Mouse (Mus musculus) ovary, postnatal 36 days (tissue): ENCODE data around the gene 1700021F05Rik.

Experiments used
- DNase-seq: peaks from one replicate; pipeline ENCODE4 v3.0.0; 2022; ENCODE audit warnings: low spot score, mixed read lengths

Gene 1700021F05Rik

GRCm38 (mm10) chr10:43482021-43482420, 58.8 kb downstream of the 1700021F05Rik start:
- DNase-seq = no peak

DNA sequence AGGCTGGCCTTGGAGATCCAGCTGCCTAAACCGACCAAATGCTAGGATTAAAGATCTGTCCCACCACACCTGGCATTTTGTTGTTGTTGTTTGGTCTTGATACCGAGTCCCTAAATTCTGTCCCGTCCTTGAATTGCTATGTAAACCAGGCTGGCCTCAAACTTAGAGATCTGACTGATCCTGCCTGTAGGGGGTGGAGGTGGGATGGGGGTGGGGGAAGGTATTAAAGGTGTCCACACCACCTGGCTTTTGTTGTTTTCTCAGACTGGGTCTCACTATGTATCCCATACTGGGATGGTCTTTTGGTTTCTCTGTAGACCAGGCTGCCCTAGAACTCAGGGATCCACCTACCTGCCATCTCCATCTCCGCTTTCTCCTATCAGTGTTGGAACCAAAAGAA, 59.6 kb downstream of the 1700021F05Rik start:
- no peak for DNase-seq

GRCm38 (mm10) chr10:43480227-43480849, 60.5 kb downstream of the 1700021F05Rik start:
- DNase-seq = no peak

DNA sequence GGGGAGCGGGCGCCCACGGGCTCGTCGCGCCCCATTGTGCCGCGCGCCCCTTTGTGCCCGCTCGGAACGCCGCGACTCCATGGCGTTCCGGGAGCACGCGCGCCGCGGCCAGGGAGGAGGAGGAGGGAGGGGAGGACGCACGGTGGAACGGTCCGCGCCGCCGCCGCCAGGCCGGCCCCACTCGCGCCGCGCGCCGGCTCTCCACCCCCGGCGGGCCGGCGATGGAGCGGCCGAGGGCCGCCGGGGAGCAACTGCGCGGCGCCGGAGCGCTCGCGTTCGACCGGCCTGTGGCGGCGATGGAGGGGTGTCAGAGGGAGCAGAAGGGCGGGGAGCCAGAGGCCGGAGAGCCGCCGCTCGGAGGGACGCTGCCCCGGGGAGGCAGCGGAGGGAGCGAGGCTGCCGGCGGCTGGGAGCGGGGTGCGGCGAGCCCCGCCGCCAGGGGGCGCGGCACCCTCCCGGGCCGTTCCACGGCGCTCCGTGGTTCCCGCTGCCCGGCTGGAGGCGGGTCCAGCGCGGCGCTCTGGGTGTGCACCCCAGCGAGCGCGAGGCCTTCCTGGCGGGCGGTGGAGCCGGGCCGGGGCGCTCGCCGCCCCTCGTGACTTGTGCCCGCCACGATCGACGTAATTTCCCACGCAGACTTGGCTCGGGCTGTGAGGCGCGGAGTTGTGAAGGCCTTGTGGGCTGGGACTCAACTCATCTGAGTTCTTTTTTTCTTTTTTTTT, 61.2 kb downstream of the 1700021F05Rik start:
- peak; percentile 92 for DNase-seq

DNA sequence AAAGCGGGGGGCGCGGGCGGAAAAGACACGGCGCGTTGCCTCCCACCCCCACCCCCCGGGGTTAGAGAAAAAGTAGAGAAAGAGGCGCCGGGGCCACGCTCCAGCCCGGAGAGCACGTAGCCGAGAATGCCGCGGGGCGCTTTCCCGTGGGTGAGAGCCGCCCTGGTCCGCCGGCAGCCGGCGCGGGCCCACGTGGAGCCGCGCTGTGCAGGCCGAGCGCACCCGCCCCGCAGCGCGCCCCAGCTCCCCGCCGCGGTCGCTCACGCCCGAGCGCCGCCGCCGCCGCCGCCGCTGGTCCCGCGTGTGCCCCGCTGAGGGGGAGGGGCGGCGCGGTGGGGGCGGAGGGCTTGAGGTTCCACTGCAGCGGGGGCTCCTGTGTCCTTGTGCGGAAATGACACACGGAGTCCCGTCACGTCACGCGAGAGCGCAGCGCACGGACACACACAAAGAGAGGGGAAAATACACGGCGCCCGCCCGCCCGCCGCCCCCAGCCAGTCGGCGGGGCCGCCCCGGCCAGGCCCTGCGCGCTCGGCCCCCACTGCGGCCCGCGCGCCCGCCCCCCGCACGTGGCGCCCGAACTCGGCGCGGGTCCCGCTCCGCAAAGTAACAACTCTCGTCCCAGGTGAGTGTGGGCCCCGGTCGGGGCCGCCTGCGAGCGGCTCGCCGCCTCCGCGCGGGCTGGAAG, 61.9 kb downstream of the 1700021F05Rik start, which contains the start of gene Bend3:
Bend3 (plus strand) TSS at position 81 of the 685 bp plus-strand sequence.
- DNase-seq = peak; percentile 59

- DNase-seq = peak; percentile 53
Observed at GRCm38 (mm10) chr10:43477865-43478681, 62.7 kb downstream of the 1700021F05Rik start.

DNA sequence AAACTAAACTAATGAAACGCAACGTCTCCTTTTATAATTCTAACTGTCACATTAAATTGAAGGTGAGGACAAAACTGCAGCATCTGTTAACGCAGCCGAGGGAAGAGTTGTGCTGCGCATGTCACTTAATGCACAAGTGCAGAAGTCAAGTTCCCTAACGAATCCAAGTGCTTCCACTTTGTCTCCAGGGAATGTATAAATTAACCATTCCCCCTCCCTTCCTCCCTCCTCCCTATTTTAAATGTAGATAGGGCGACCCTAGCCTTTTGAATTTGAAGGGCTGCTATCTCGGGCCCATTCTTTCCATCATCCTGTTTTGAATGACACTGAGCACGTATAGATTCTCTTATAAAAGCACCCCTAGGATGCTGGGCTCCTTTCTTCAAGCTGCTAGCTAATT, 63.3 kb downstream of the 1700021F05Rik start:
- no peak for DNase-seq

DNA sequence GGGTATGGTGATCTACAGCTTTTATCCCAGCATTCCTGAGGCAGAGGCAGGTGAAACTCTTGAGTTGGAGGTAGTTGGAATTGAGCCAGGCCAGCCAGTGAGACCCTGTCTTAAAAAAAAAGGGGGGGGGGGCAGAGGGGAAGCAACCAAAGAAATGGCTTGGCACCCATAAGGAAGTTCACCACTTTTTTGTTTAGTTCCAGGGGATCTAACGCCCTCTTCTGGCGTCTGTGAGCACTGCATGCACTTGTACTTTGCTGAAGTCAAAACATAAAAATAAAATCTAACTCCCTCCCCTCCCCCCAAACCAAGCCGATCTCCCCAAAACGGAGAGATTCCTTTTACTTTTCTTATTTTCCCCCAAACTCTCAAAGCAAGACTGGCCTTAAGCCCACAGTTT, 65.4 kb downstream of the 1700021F05Rik start:
- no peak for DNase-seq
